Mouse (Mus musculus): Measurements from ENCODE around the gene Ncr1.
"Not testable (repeated sequence)": the region's sequence is repeated elsewhere in the genome, so short reads cannot be mapped to it uniquely, and the experiment has no call there.

The Ncr1 gene

GRCm38 (mm10) chr7:4337509-4337908 lies at the start of gene Ncr1:
Gene Ncr1 (plus strand): TSS chr7:4337724.
- DNase-seq, result no peak

- no peak for DNase-seq
These were observed 44.9 kb upstream of the Ncr1 start for GRCm38 (mm10) chr7:4292638-4293037.

- DNase-seq, result no peak
These were observed 40.3 kb upstream of the Ncr1 start for GRCm38 (mm10) chr7:4297189-4297588.

GRCm38 (mm10) chr7:4300166-4300565 lies 37.4 kb upstream of the Ncr1 start:
- no peak for DNase-seq

- DNase-seq, result no peak
These were observed 34.1 kb upstream of the Ncr1 start for GRCm38 (mm10) chr7:4303457-4303856.

- DNase-seq, result not testable (repeated sequence)
These were observed 24.4 kb upstream of the Ncr1 start for GRCm38 (mm10) chr7:4313109-4313508.

- not testable (repeated sequence) for DNase-seq
These were observed 24.0 kb upstream of the Ncr1 start for GRCm38 (mm10) chr7:4313531-4313930.

GRCm38 (mm10) chr7:4323301-4323700 lies 14.2 kb upstream of the Ncr1 start:
- DNase-seq, result no peak

- DNase-seq, result no peak
These were observed 36.0 kb downstream of the Ncr1 start for GRCm38 (mm10) chr7:4373521-4373920.

All from thymus, adult 18-20 months (tissue).